In the genomic region with DNA sequence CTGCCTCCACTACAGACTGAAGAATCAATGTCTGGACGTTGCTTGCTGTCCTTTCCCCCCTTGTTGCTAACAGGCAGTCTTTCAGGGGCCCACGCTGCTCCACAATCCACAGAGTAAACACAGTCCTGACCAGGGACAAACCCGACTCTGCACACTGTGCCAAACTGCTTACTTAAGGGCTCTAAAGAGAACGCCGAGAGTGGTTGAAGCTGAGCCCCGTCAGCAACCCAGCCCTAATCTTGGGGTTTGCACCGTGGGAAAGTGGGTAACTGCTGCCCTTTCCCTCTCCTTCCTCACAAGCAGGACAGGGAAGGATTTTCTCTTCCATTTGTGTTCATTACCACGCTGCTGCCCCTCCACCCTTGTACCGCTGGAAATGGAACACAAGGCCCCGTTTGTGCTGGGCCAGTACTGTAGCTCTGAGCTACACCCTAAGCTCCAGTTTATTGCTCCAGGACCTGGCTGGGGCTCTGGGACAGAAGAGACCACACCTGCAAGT, we compare ENCODE assay signal across 8 mouse cellular contexts.
DNase-seq lines count a peak whose midpoint lies in the region; ATAC-seq lines count a peak whose summit lies in the region.

No protein-coding gene starts in this region.

- H3K9ac ChIP-seq in heart, embryonic 11.5 days (ENCODE audit: low read depth, low read length), result no peak overlapping the region
- peak overlapping the region; percentile 22; the same call in 1 of the 2 replicates for H3K9ac ChIP-seq in intestine, embryonic 14.5 days (ENCODE audit: low read length)
- no peak overlapping the region for H3K9ac ChIP-seq in midbrain, embryonic 15.5 days

- intact Hi-C loops in heart, postnatal 14 days (cut with DNase I), result no loop called here

- H3K4me1 ChIP-seq in heart, embryonic 11.5 days (ENCODE audit: control insufficient read depth, insufficient read depth, low read length), result peaks cover 19% of the 10 kb centered on the region
- H3K4me1 ChIP-seq in intestine, embryonic 14.5 days (replicated peaks; ENCODE audit: control insufficient read depth, insufficient read depth, low read length), result peaks cover 45% of the 10 kb centered on the region
- peaks cover 21% of the 10 kb centered on the region for H3K4me1 ChIP-seq in midbrain, embryonic 15.5 days

- peak overlapping the region; percentile 46; the same call in 1 of the 2 replicates for H3K27ac ChIP-seq in heart, embryonic 11.5 days (ENCODE audit: low read depth, low read length)
- peak overlapping the region; percentile 91 for H3K27ac ChIP-seq in intestine, embryonic 14.5 days (ENCODE audit: low read depth)
- peak overlapping the region; percentile 58 for H3K27ac ChIP-seq in midbrain, embryonic 15.5 days

- ATAC-seq in heart, embryonic 11.5 days (replicated peaks; ENCODE audit: insufficient number of reproducible peaks, low FRiP score, low TSS enrichment), result no peak
- ATAC-seq in intestine, embryonic 14.5 days (replicated peaks; ENCODE audit: low FRiP score, low TSS enrichment, low read depth), result peak; percentile 60; the same call in 1 of the 2 replicates
- peak; percentile 57 for ATAC-seq in midbrain, embryonic 15.5 days (replicated peaks)

- DNase-seq in heart, postnatal 14 days, result no peak
- DNase-seq in MN1 (ENCODE audit: low spot score), result peak; percentile 55
- peak; percentile 79 for DNase-seq in intestine, embryonic 14.5 days (ENCODE audit: low spot score)
- DNase-seq in cerebellum, adult 9-10 months, result no peak
- no peak for DNase-seq in adrenal gland, postnatal 10 days
- no peak for DNase-seq in cerebellum, adult 11 months

- WGBS in heart, embryonic 11.5 days (ENCODE audit: insufficient replicate concordance), result 50% methylated on average over 10 of the region's 10 CpGs
- WGBS in intestine, embryonic 14.5 days, result 11% methylated on average over 10 of the region's 10 CpGs
- WGBS in midbrain, embryonic 15.5 days, result 49% methylated on average over 10 of the region's 10 CpGs

- H3K27me3 ChIP-seq in heart, embryonic 11.5 days (ENCODE audit: control insufficient read depth, insufficient read depth, low read length), result no peaks in the 10 kb centered on the region
- no peaks in the 10 kb centered on the region for H3K27me3 ChIP-seq in intestine, embryonic 14.5 days (replicated peaks; ENCODE audit: control insufficient read depth, insufficient read depth, low read length)
- H3K27me3 ChIP-seq in midbrain, embryonic 15.5 days (replicated peaks), result no peaks in the 10 kb centered on the region

- H3K4me2 ChIP-seq in heart, embryonic 11.5 days, result no peak overlapping the region
- H3K4me2 ChIP-seq in intestine, embryonic 14.5 days (ENCODE audit: low read length), result peak overlapping the region; percentile 31; the same call in 1 of the 2 replicates
- no peak overlapping the region for H3K4me2 ChIP-seq in midbrain, embryonic 15.5 days

- H3K4me3 ChIP-seq in heart, embryonic 11.5 days (ENCODE audit: low read depth, low read length), result no peak overlapping the region
- H3K4me3 ChIP-seq in intestine, embryonic 14.5 days (ENCODE audit: low read depth, low read length), result no peak overlapping the region
- no peak overlapping the region for H3K4me3 ChIP-seq in midbrain, embryonic 15.5 days

- H3K9me3 ChIP-seq in heart, embryonic 11.5 days (replicated peaks; ENCODE audit: control insufficient read depth, low read length), result no peaks in the 10 kb centered on the region
- H3K9me3 ChIP-seq in intestine, embryonic 14.5 days (ENCODE audit: control insufficient read depth, low read length), result no peaks in the 10 kb centered on the region
- H3K9me3 ChIP-seq in midbrain, embryonic 15.5 days, result no peaks in the 10 kb centered on the region

- H3K36me3 ChIP-seq in heart, embryonic 11.5 days (ENCODE audit: control insufficient read depth, insufficient read depth, low read length), result no peaks in the 10 kb centered on the region
- H3K36me3 ChIP-seq in intestine, embryonic 14.5 days (ENCODE audit: control insufficient read depth, insufficient read depth, low read length), result no peaks in the 10 kb centered on the region
- no peaks in the 10 kb centered on the region for H3K36me3 ChIP-seq in midbrain, embryonic 15.5 days (replicated peaks)

Comparison
In these comparisons a context has a peak if more than half of its experiments do, and no peak if none do; other contexts are left out.
1. DNase-seq: peak in MN1 (single experiment) and intestine, embryonic 14.5 days (single experiment); none in heart, postnatal 14 days (0 of 2), cerebellum, adult 9-10 months (single experiment), adrenal gland, postnatal 10 days (single experiment) and cerebellum, adult 11 months (single experiment).
2. Peak in every context shown above with its lines, with median percentiles within 50 percentile points of each other: H3K27ac ChIP-seq.